Mouse (Mus musculus) liver, adult 2 months (tissue): ENCODE results near the gene Pla2g4d.

ENCODE experiments used
- CTCF ChIP-seq: fragments of 200-500 bp; IDR thresholded peaks from 2 replicates; pipeline ENCODE4 v1.5.1; 2011; ENCODE audit warnings: low read depth, low read length, control low read depth
- POLR2A ChIP-seq: fragments of 200-500 bp; IDR thresholded peaks from 2 replicates; pipeline ENCODE4 v1.6.1; 2011; ENCODE audit warnings: low read length, control low read depth; ENCODE audit not compliant: insufficient read depth; ENCODE audit errors: extremely low read depth

- TF ChIP-seq POLR2A (no peak), CTCF (no peak)
Observed at GRCm38 (mm10) chr2:120285639-120286038, 3.4 kb downstream of the Pla2g4d start.
